ENCODE assay signal across 35 mouse cellular contexts in genomic region chr11:98723098-98723497, GRCm38 (mm10). TPM values are rescaled to one million over a fixed set of nuclear protein-coding genes. Genes with fewer than 3 reads are reported as not detected.
DNase-seq lines count a peak whose midpoint lies in the region; ATAC-seq and TF ChIP-seq lines count a peak whose summit lies in the region.
"Had no signal": no experiment of that assay in that cellular context is flagged by ENCODE, and none has a peak within 500 bp of the region (broad histone marks: within the 10 kb centered on the region; RNA-seq: fewer than 3 reads in every experiment).

No protein-coding gene starts in this region.

- intact Hi-C loops in gastrocnemius, adult 2 months (cut with DNase I), result no loop called here

- no peak overlapping the region for H3K4me3 ChIP-seq in gastrocnemius, adult 2 months
- H3K4me3 ChIP-seq in kidney, adult 2 months (ENCODE audit: insufficient read depth, low read depth, low read length), result no peak overlapping the region
- H3K4me3 ChIP-seq in liver, postnatal 0 days (ENCODE audit: low read depth, low read length), result no peak overlapping the region
- H3K4me3 ChIP-seq in liver, embryonic 11.5 days (ENCODE audit: low read depth, low read length), result no peak overlapping the region
- H3K4me3 ChIP-seq: erythroblast, embryonic 14.5 days; liver, embryonic 13.5 days; neural tube, embryonic 15.5 days had no signal

- DNase-seq in gastrocnemius, adult 2 months, result peak; percentile 7
- no peak for DNase-seq in gastrocnemius, postnatal 10 days
- peak; percentile 40 for DNase-seq in kidney, adult 2 months
- no peak for DNase-seq in kidney, postnatal 4 days
- peak; percentile 13 for DNase-seq in liver, postnatal 0 days
- no peak for DNase-seq in liver, embryonic 11.5 days (ENCODE audit: low spot score)
- DNase-seq in lung, postnatal 10 days, result peak; percentile 50
- DNase-seq in lung, adult 18-20 months, result no peak
- DNase-seq: adrenal gland, adult 8-10 months; cerebellum, adult 2 months; cerebellum, postnatal 14 days; gastrocnemius, postnatal 25 days; heart, adult 18-20 months; kidney, postnatal 10 days; layer of hippocampus, postnatal 36 days; left cerebral cortex, postnatal 4 days; liver, embryonic 13.5 days; midbrain, embryonic 14.5 days; retina, postnatal 1 day; right cerebral cortex, postnatal 14 days; thymus, postnatal 4 days had no signal

- H3K9ac ChIP-seq in liver, postnatal 0 days (replicated peaks), result no peak overlapping the region
- no peak overlapping the region for H3K9ac ChIP-seq in liver, embryonic 11.5 days (ENCODE audit: low read depth, low read length)
- H3K9ac ChIP-seq: liver, embryonic 13.5 days; neural tube, embryonic 15.5 days had no signal

- no peaks in the 10 kb centered on the region for H3K9me3 ChIP-seq in liver, postnatal 0 days (ENCODE audit: low read length)
- no peaks in the 10 kb centered on the region for H3K9me3 ChIP-seq in liver, embryonic 11.5 days (ENCODE audit: control insufficient read depth, low read length)
- H3K9me3 ChIP-seq: G1E; liver, embryonic 13.5 days; neural tube, embryonic 15.5 days had no signal

- no peaks in the 10 kb centered on the region for H3K36me3 ChIP-seq in kidney, adult 2 months (ENCODE audit: control insufficient read depth, insufficient read depth, low read length)
- H3K36me3 ChIP-seq in liver, postnatal 0 days (replicated peaks; ENCODE audit: insufficient read depth, low read length), result 0 out of 2 replicates have a peak, but pooled peaks cover 7% of the 10 kb centered on the region
- H3K36me3 ChIP-seq in liver, embryonic 11.5 days (ENCODE audit: control insufficient read depth, insufficient read depth, low read length), result peaks cover 4% of the 10 kb centered on the region; the same call in 1 of the 2 replicates

- TF ChIP-seq EP300 in liver, postnatal 0 days (IDR thresholded peaks at IDR 0.05; ENCODE audit: low read depth), result no peak

- ATAC-seq in liver, postnatal 0 days, result no peak
- no peak for ATAC-seq in liver, embryonic 11.5 days (replicated peaks; ENCODE audit: low FRiP score)
- ATAC-seq: intestine, postnatal 0 days had no signal

- H3K27me3 ChIP-seq in kidney, adult 2 months (replicated peaks; ENCODE audit: control insufficient read depth, insufficient read depth, low read length), result no peaks in the 10 kb centered on the region
- no peaks in the 10 kb centered on the region for H3K27me3 ChIP-seq in liver, postnatal 0 days (ENCODE audit: insufficient read depth, low read length)
- H3K27me3 ChIP-seq in liver, embryonic 11.5 days (replicated peaks; ENCODE audit: control insufficient read depth, insufficient read depth, low read length), result no peaks in the 10 kb centered on the region
- H3K27me3 ChIP-seq: liver, embryonic 13.5 days; neural tube, embryonic 15.5 days had no signal

- TF ChIP-seq POLR2A in kidney, adult 2 months (IDR thresholded peaks at IDR 0.05; ENCODE audit: low read depth, low read length), result no peak

- no peak for TF ChIP-seq CTCF in gastrocnemius, adult 2 months (IDR thresholded peaks at IDR 0.05)
- TF ChIP-seq CTCF in kidney, adult 2 months (conservative IDR thresholded peaks at IDR 0.05; ENCODE audit: insufficient read depth, insufficient read length, low read depth, low read length), result no peak
- no peak for TF ChIP-seq CTCF in liver, postnatal 0 days (IDR thresholded peaks at IDR 0.05; ENCODE audit: low read depth)

- H3K27ac ChIP-seq in gastrocnemius, adult 2 months, result peak overlapping the region; percentile 58
- H3K27ac ChIP-seq in kidney, adult 2 months (ENCODE audit: insufficient read depth, low read depth, low read length), result no peak overlapping the region
- H3K27ac ChIP-seq in liver, postnatal 0 days (ENCODE audit: low read depth), result no peak overlapping the region
- H3K27ac ChIP-seq in liver, embryonic 11.5 days (ENCODE audit: low read depth, low read length), result no peak overlapping the region
- H3K27ac ChIP-seq: liver, embryonic 13.5 days; neural tube, embryonic 15.5 days had no signal

- H3K4me2 ChIP-seq in liver, postnatal 0 days (ENCODE audit: low read depth, low read length), result no peak overlapping the region
- H3K4me2 ChIP-seq in liver, embryonic 11.5 days, result no peak overlapping the region
- H3K4me2 ChIP-seq: heart, embryonic 11.5 days; liver, embryonic 13.5 days; neural tube, embryonic 15.5 days had no signal

- 59% methylated on average over 7 of the region's 7 CpGs for WGBS in kidney, adult 2 months
- WGBS in liver, postnatal 0 days (ENCODE audit: insufficient replicate concordance), result 77% methylated on average over 7 of the region's 7 CpGs
- WGBS in liver, embryonic 11.5 days, result 77% methylated on average over 7 of the region's 7 CpGs

- peaks cover 12% of the 10 kb centered on the region for H3K4me1 ChIP-seq in kidney, adult 2 months (ENCODE audit: control insufficient read depth, insufficient read depth, low read length)
- peaks cover 8% of the 10 kb centered on the region for H3K4me1 ChIP-seq in liver, postnatal 0 days (ENCODE audit: insufficient read depth)
- no peaks in the 10 kb centered on the region for H3K4me1 ChIP-seq in liver, embryonic 11.5 days (replicated peaks; ENCODE audit: control insufficient read depth, insufficient read depth, low read length)

RNA-seq across cellular contexts. Expression of gene Med24, which starts 6.1 kb away (rescaled TPM):
- total RNA-seq in gastrocnemius, adult 2 months (2021), result 10 to 100 TPM; 52.0 to 58.4 TPM
- 10 to 100 TPM; 47.8 to 52.5 TPM for total RNA-seq in gastrocnemius, postnatal 10 days (2021)
- polyA plus RNA-seq in kidney, adult 2 months (2012; rRNA removed), result 45.3 and 54.1 TPM in 2 replicates
- 10.5 and 10.9 TPM in 2 replicates for polyA plus RNA-seq in liver, postnatal 0 days (2015; fragmentation: Nextera tagmentation; extraction: Ambion mirVana)
- polyA plus RNA-seq in liver, embryonic 11.5 days (2014; fragmentation: Nextera tagmentation; extraction: Ambion mirVana), result 61.9 and 63.6 TPM in 2 replicates

RNA-seq across cellular contexts. Expression of gene Thra, which starts 17.3 kb away (rescaled TPM):
- total RNA-seq in gastrocnemius, adult 2 months (2021), result 10 to 100 TPM; 78.8 to 96.8 TPM
- total RNA-seq in gastrocnemius, postnatal 10 days (2021), result 100 to 1,000 TPM; 149 to 169 TPM
- polyA plus RNA-seq in kidney, adult 2 months (2012; rRNA removed), result 92.7 and 97.2 TPM in 2 replicates
- polyA plus RNA-seq in liver, postnatal 0 days (2015; fragmentation: Nextera tagmentation; extraction: Ambion mirVana), result 5.1 and 6.1 TPM in 2 replicates
- 26.6 and 31.6 TPM in 2 replicates for polyA plus RNA-seq in liver, embryonic 11.5 days (2014; fragmentation: Nextera tagmentation; extraction: Ambion mirVana)

RNA-seq across cellular contexts. Expression of gene Csf3, which starts 22.0 kb away (rescaled TPM):
- total RNA-seq in gastrocnemius, adult 2 months (2021), result not detected
- not detected for total RNA-seq in gastrocnemius, postnatal 10 days (2021)
- not detected in 2 replicates for polyA plus RNA-seq in kidney, adult 2 months (2012; rRNA removed)
- not detected in 2 replicates for polyA plus RNA-seq in liver, postnatal 0 days (2015; fragmentation: Nextera tagmentation; extraction: Ambion mirVana)
- not detected in 2 replicates for polyA plus RNA-seq in liver, embryonic 11.5 days (2014; fragmentation: Nextera tagmentation; extraction: Ambion mirVana)
- total RNA-seq: adrenal gland, adult 8-10 months; adrenal gland, postnatal 4 days; gastrocnemius, postnatal 25 days; heart, adult 18-20 months; layer of hippocampus, adult 8-10 months; layer of hippocampus, postnatal 36 days; left cerebral cortex, postnatal 4 days had no signal
- polyA plus RNA-seq: cerebellum, adult 2 months; embryonic facial prominence, embryonic 14.5 days; erythroblast, embryonic 14.5 days; forebrain, embryonic 11.5 days; G1E; heart, embryonic 11.5 days; heart, postnatal 0 days; hindbrain, embryonic 11.5 days; liver, embryonic 13.5 days; midbrain, embryonic 14.5 days; neural tube, embryonic 15.5 days; small intestine, adult 2 months; stomach, embryonic 14.5 days; thymus, postnatal 0 days had no signal

RNA-seq across cellular contexts. Expression of gene Psmd3, which starts 40.7 kb away (rescaled TPM):
- total RNA-seq in gastrocnemius, adult 2 months (2021), result 100 to 1,000 TPM; 101 to 106 TPM
- total RNA-seq in gastrocnemius, postnatal 10 days (2021), result 100 to 1,000 TPM; 112 to 113 TPM
- 307 and 331 TPM in 2 replicates for polyA plus RNA-seq in kidney, adult 2 months (2012; rRNA removed)
- 67.5 and 71.0 TPM in 2 replicates for polyA plus RNA-seq in liver, postnatal 0 days (2015; fragmentation: Nextera tagmentation; extraction: Ambion mirVana)
- polyA plus RNA-seq in liver, embryonic 11.5 days (2014; fragmentation: Nextera tagmentation; extraction: Ambion mirVana), result 201 and 207 TPM in 2 replicates

RNA-seq across cellular contexts. Expression of gene Nr1d1, which starts 52.0 kb away (rescaled TPM):
- total RNA-seq in gastrocnemius, adult 2 months (2021), result 100 to 1,000 TPM in 1 of 2 experiments, 10 to 100 TPM in 1; 56.3 to 152 TPM
- total RNA-seq in gastrocnemius, postnatal 10 days (2021), result 10 to 100 TPM; 42.4 to 58.7 TPM
- 140 and 155 TPM in 2 replicates for polyA plus RNA-seq in kidney, adult 2 months (2012; rRNA removed)
- polyA plus RNA-seq in liver, postnatal 0 days (2015; fragmentation: Nextera tagmentation; extraction: Ambion mirVana), result 2.0 and 4.2 TPM in 2 replicates
- polyA plus RNA-seq in liver, embryonic 11.5 days (2014; fragmentation: Nextera tagmentation; extraction: Ambion mirVana), result 2.1 and 2.7 TPM in 2 replicates

Comparison
In these comparisons a context has a peak if more than half of its experiments do, and no peak if none do; other contexts are left out.
1. DNase-seq: peak in gastrocnemius, adult 2 months (single experiment), kidney, adult 2 months (single experiment), liver, postnatal 0 days (single experiment) and lung, postnatal 10 days (single experiment); none in gastrocnemius, postnatal 10 days (single experiment), kidney, postnatal 4 days (0 of 2), liver, embryonic 11.5 days (single experiment) and lung, adult 18-20 months (0 of 2).